Mouse (Mus musculus) megakaryocyte, embryonic 14.5 days (primary cell): ENCODE results near the gene Gm21983.

Experiments
- FLI1 ChIP-seq: IDR thresholded peaks from 2 replicates; pipeline ENCODE4 v1.6.1; 2012; ENCODE audit warnings: low read length, inconsistent platforms, mixed read lengths
- GATA1 ChIP-seq: IDR thresholded peaks from 3 replicates; pipeline ENCODE4 v1.6.1; 2012; ENCODE audit warnings: mixed read lengths, low read length, inconsistent platforms, borderline replicate concordance

DNA sequence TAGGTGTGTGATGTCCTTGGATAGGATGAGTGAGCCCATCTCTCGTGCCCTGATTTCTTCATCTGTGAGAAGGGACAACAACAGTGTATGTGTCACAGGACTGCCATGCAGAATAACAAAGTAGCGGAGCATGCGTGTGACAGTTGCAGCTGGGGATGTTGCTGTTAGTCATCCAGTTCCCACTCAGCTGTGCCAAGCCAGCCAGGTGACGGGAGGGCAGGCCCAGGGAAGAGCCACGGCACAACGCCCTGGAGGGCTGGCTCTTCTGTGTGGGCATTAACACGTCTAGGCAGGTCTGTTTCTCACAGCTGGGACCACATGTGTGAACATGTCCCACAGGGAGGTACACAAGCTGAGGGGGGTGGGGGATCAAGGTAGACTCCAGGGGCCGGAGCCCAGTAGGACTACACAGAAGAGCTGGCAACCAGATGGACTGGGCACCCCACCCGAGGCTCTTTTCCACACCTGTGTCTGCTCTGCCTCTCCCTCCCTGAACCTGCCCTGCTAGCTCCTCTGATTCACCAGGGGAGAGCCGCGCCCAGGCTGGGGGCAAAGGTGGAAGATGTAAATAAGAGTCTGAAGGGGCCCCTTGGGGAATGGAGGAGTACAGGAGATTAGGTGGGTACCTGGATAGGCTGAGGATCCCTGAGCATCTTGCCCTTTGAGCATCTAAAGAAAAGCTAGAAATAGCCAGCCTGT, 44.1 kb upstream of the Gm21983 start:
- TF ChIP-seq GATA1 (no peak), FLI1 (no peak)
